Mouse (Mus musculus) heart, adult 8-10 months (tissue): ENCODE measurements around the gene Klf13. TPM values are rescaled to one million over a fixed set of nuclear protein-coding genes. Genes with fewer than 3 reads are reported as not detected.

Experiments
- DNase-seq: peaks from one replicate; pipeline ENCODE4 v3.0.0; 2022; ENCODE audit warnings: low spot score
- total RNA-seq, 4 experiments: library from RNA; stranded (reverse); gene quantifications; 2 replicates each; pipeline ENCODE4 v1.2.4; 2022

Klf13 gene
- total RNA-seq, 4 experiments from 2014 or later = 39.6 to 53.1 (median 47.7) TPM

- peak; percentile 84 for DNase-seq
Observed at GRCm38 (mm10) chr7:63925413-63926360, 13.0 kb downstream of the Klf13 start.

GRCm38 (mm10) chr7:63924747-63925412 is 13.8 kb downstream of the Klf13 start:
- peak; percentile 80 for DNase-seq

- peak; percentile 3 for DNase-seq
Observed at GRCm38 (mm10) chr7:63924151-63924550, 14.6 kb downstream of the Klf13 start.

- DNase-seq = peak; percentile 6
Observed at GRCm38 (mm10) chr7:63922975-63923374, 15.7 kb downstream of the Klf13 start.

GRCm38 (mm10) chr7:63922571-63922970 is 16.1 kb downstream of the Klf13 start:
- DNase-seq = no peak

- no peak for DNase-seq
Observed at GRCm38 (mm10) chr7:63921909-63922562, 16.7 kb downstream of the Klf13 start.

GRCm38 (mm10) chr7:63918771-63919768 is 19.6 kb downstream of the Klf13 start:
- DNase-seq = no peak

GRCm38 (mm10) chr7:63917693-63918092 is 21.0 kb downstream of the Klf13 start:
- peak; percentile 76 for DNase-seq

GRCm38 (mm10) chr7:63916268-63916907 is 22.3 kb downstream of the Klf13 start, which contains the start of gene E030018B13Rik:
Gene E030018B13Rik (plus strand): TSS chr7:63916857.
- no peak for DNase-seq

GRCm38 (mm10) chr7:63914891-63915290 is 23.8 kb downstream of the Klf13 start:
- DNase-seq = no peak

GRCm38 (mm10) chr7:63913724-63914692 is 24.7 kb downstream of the Klf13 start:
- DNase-seq = no peak

- DNase-seq = no peak
Observed at GRCm38 (mm10) chr7:63912924-63913723, 25.6 kb downstream of the Klf13 start.

GRCm38 (mm10) chr7:63912234-63912810 is 26.4 kb downstream of the Klf13 start:
- DNase-seq = peak; percentile 67

- peak; percentile 95 for DNase-seq
Observed at GRCm38 (mm10) chr7:63911383-63912233, 27.1 kb downstream of the Klf13 start.

GRCm38 (mm10) chr7:63910912-63911311 is 27.8 kb downstream of the Klf13 start:
- no peak for DNase-seq

GRCm38 (mm10) chr7:63910225-63910624 is 28.5 kb downstream of the Klf13 start:
- no peak for DNase-seq
